Mouse (Mus musculus) MEL (cell line): ENCODE results near the gene Dbnl. TPM values are rescaled to one million over a fixed set of nuclear protein-coding genes. Genes with fewer than 3 reads are reported as not detected.

Experiments
- DNase-seq: peaks from one replicate; pipeline ENCODE4 v3.0.0; 2011; ENCODE audit warnings: low read depth, low spot score
- H3K27ac ChIP-seq: 2 replicates; pipeline ENCODE4 v1.5.1; 2012; ENCODE audit warnings: low read depth, mild to moderate bottlenecking, control low read depth, low read length, moderate library complexity; ENCODE audit not compliant: control insufficient read depth
- H3K27me3 ChIP-seq, 2 experiments: fragments of 150-350 bp in 1 of 2; sonication (generic) in 1 of 2; 2 replicates each; pipeline ENCODE4 v1.6.1; 2012; ENCODE audit warnings: low read length in 2 of 2, mild to moderate bottlenecking in 2 of 2, improper control_type of control experiment in 1 of 2, moderate library complexity in 1 of 2; ENCODE audit not compliant: insufficient read depth in 2 of 2, control insufficient read depth in 1 of 2
- H3K36me3 ChIP-seq, 2 experiments: 2 replicates each; pipeline ENCODE4 v1.6.1; 2012 to 2014; ENCODE audit warnings: low read length in 2 of 2, improper control_type of control experiment in 1 of 2, inconsistent platforms in 1 of 2, mild to moderate bottlenecking in 1 of 2; ENCODE audit not compliant: insufficient read depth in 2 of 2, control insufficient read depth in 1 of 2
- H3K4me1 ChIP-seq, 2 experiments: fragments of 150-350 bp in 1 of 2; sonication (generic) in 1 of 2; 2 replicates each; pipeline ENCODE4 v1.6.1; 2012; ENCODE audit warnings: low read length in 2 of 2, improper control_type of control experiment in 1 of 2, mild to moderate bottlenecking in 1 of 2; ENCODE audit not compliant: insufficient read depth in 2 of 2, control insufficient read depth in 1 of 2
- H3K4me3 ChIP-seq, 2 experiments: fragments of 150-350 bp in 1 of 2; sonication (generic) in 1 of 2; 2 replicates each; pipeline ENCODE4 v1.5.1; 2012; ENCODE audit warnings: low read depth in 2 of 2, low read length in 2 of 2, mild to moderate bottlenecking in 2 of 2, moderate library complexity in 2 of 2, control low read depth in 1 of 2, improper control_type of control experiment in 1 of 2; ENCODE audit not compliant: control insufficient read depth in 1 of 2, insufficient read depth in 1 of 2
- H3K79me2 ChIP-seq: 2 replicates; pipeline ENCODE4 v1.6.1; 2012; ENCODE audit warnings: mild to moderate bottlenecking, low read length, moderate library complexity; ENCODE audit not compliant: control insufficient read depth, poor library complexity, insufficient read depth
- H3K9ac ChIP-seq: 2 replicates; pipeline ENCODE4 v1.6.1; 2012; ENCODE audit warnings: low read depth, mild to moderate bottlenecking, control low read depth, low read length, moderate library complexity; ENCODE audit not compliant: control insufficient read depth, poor library complexity, severe bottlenecking
- H3K9me3 ChIP-seq: fragments of 150-350 bp; sonication (generic); replicated peaks from 2 replicates; pipeline ENCODE4 v1.6.1; 2012; ENCODE audit warnings: mild to moderate bottlenecking, low read length, improper control_type of control experiment, moderate library complexity; ENCODE audit not compliant: insufficient read depth
- CHD1 ChIP-seq: IDR thresholded peaks from 2 replicates; pipeline ENCODE4 v1.6.1; 2012; ENCODE audit warnings: low read depth, mild to moderate bottlenecking, inconsistent platforms, low read length, improper control_type of control experiment
- ELF1 ChIP-seq: IDR thresholded peaks from 2 replicates; pipeline ENCODE4 v1.6.1; 2014; ENCODE audit warnings: low read depth, mild to moderate bottlenecking, inconsistent platforms, low read length, improper control_type of control experiment, moderate library complexity
- ETS1 ChIP-seq: IDR thresholded peaks from 2 replicates; pipeline ENCODE4 v1.6.1; 2012; ENCODE audit warnings: low read depth, mild to moderate bottlenecking, inconsistent platforms, low read length, improper control_type of control experiment, moderate library complexity
- GABPA ChIP-seq: IDR thresholded peaks from 2 replicates; pipeline ENCODE4 v1.6.1; 2012; ENCODE audit warnings: low read depth, mild to moderate bottlenecking, inconsistent platforms, low read length, improper control_type of control experiment, moderate library complexity
- GATA1 ChIP-seq: IDR thresholded peaks from 2 replicates; pipeline ENCODE4 v1.6.1; 2011; ENCODE audit warnings: low read depth, low read length, improper control_type of control experiment
- HCFC1 ChIP-seq: IDR thresholded peaks from 2 replicates; pipeline ENCODE4 v1.6.1; 2012; ENCODE audit warnings: low read depth, mild to moderate bottlenecking, inconsistent platforms, low read length, improper control_type of control experiment, moderate library complexity
- KAT2A ChIP-seq: conservative IDR thresholded peaks from 2 replicates; pipeline ENCODE4 v1.6.1; 2012; ENCODE audit warnings: low read depth, low read length, improper control_type of control experiment, inconsistent platforms
- MAFK ChIP-seq: IDR thresholded peaks from 2 replicates; pipeline ENCODE4 v1.6.1; 2011; ENCODE audit warnings: low read depth, mild to moderate bottlenecking, low read length, improper control_type of control experiment, borderline replicate concordance
- MAX ChIP-seq: IDR thresholded peaks from 2 replicates; pipeline ENCODE4 v1.6.1; 2011; ENCODE audit warnings: low read length, improper control_type of control experiment
- MAZ ChIP-seq: IDR thresholded peaks from 2 replicates; pipeline ENCODE4 v1.6.1; 2012; ENCODE audit warnings: low read depth, mild to moderate bottlenecking, inconsistent platforms, low read length, improper control_type of control experiment
- MEF2A ChIP-seq: IDR thresholded peaks from 2 replicates; pipeline ENCODE4 v1.6.1; 2014; ENCODE audit warnings: low read depth, mild to moderate bottlenecking, inconsistent platforms, low read length, improper control_type of control experiment; ENCODE audit not compliant: poor library complexity, insufficient replicate concordance, severe bottlenecking; ENCODE audit errors: extremely low read depth
- MXI1 ChIP-seq: IDR thresholded peaks from 2 replicates; pipeline ENCODE4 v1.6.1; 2011; ENCODE audit warnings: mild to moderate bottlenecking, low read depth, low read length, improper control_type of control experiment
- MYB ChIP-seq: IDR thresholded peaks from 2 replicates; pipeline ENCODE4 v1.6.1; 2011; ENCODE audit warnings: mild to moderate bottlenecking, low read depth, low read length, improper control_type of control experiment
- NELFE ChIP-seq: IDR thresholded peaks from 2 replicates; pipeline ENCODE4 v1.6.1; 2011; ENCODE audit warnings: low read depth, low read length, improper control_type of control experiment
- NRF1 ChIP-seq: IDR thresholded peaks from 2 replicates; pipeline ENCODE4 v1.6.1; 2014; ENCODE audit warnings: low read depth, mild to moderate bottlenecking, inconsistent platforms, low read length, improper control_type of control experiment, moderate library complexity; ENCODE audit not compliant: poor library complexity, insufficient read depth, severe bottlenecking
- POLR2A ChIP-seq, 2 experiments: IDR thresholded peaks; 2 replicates each; pipeline ENCODE4 v1.6.1; 2011 to 2012; ENCODE audit warnings: low read length in 2 of 2, mild to moderate bottlenecking in 2 of 2, control low read depth in 1 of 2, improper control_type of control experiment in 1 of 2, low read depth in 1 of 2, moderate library complexity in 1 of 2; ENCODE audit not compliant: control insufficient read depth in 1 of 2, insufficient read depth in 1 of 2, poor library complexity in 1 of 2
- POLR2AphosphoS2 ChIP-seq: IDR thresholded peaks from 2 replicates; pipeline ENCODE4 v1.6.1; 2011; ENCODE audit warnings: low read length, improper control_type of control experiment
- SIN3A ChIP-seq: IDR thresholded peaks from 2 replicates; pipeline ENCODE4 v1.6.1; 2012; ENCODE audit warnings: low read length, improper control_type of control experiment, inconsistent platforms
- SMC3 ChIP-seq: IDR thresholded peaks from 2 replicates; pipeline ENCODE4 v1.6.1; 2011; ENCODE audit warnings: low read depth, low read length, improper control_type of control experiment
- TAL1 ChIP-seq: IDR thresholded peaks from 2 replicates; pipeline ENCODE4 v1.6.1; 2012; ENCODE audit warnings: mild to moderate bottlenecking, inconsistent platforms, low read length, moderate library complexity, mixed read lengths
- TBP ChIP-seq: IDR thresholded peaks from 2 replicates; pipeline ENCODE4 v1.8.0; 2011; ENCODE audit warnings: low read depth, low read length, improper control_type of control experiment
- TCF12 ChIP-seq: IDR thresholded peaks from 2 replicates; pipeline ENCODE4 v1.6.1; 2014; ENCODE audit warnings: low read depth, mild to moderate bottlenecking, inconsistent platforms, low read length, improper control_type of control experiment, moderate library complexity
- UBTF ChIP-seq: IDR thresholded peaks from 2 replicates; pipeline ENCODE4 v1.6.1; 2012; ENCODE audit warnings: low read depth, mild to moderate bottlenecking, inconsistent platforms, low read length, improper control_type of control experiment, moderate library complexity, borderline replicate concordance; ENCODE audit not compliant: insufficient read depth
- USF1 ChIP-seq: IDR thresholded peaks from 2 replicates; pipeline ENCODE4 v1.6.1; 2014; ENCODE audit warnings: low read depth, mild to moderate bottlenecking, inconsistent platforms, low read length, improper control_type of control experiment, moderate library complexity
- ZMIZ1 ChIP-seq: IDR thresholded peaks from 2 replicates; pipeline ENCODE4 v1.6.1; 2012; ENCODE audit warnings: low read depth, mild to moderate bottlenecking, inconsistent platforms, low read length, improper control_type of control experiment, moderate library complexity
- ZNF384 ChIP-seq: IDR thresholded peaks from 2 replicates; pipeline ENCODE4 v1.6.1; 2012; ENCODE audit warnings: low read depth, mild to moderate bottlenecking, inconsistent platforms, low read length, improper control_type of control experiment
- polyA plus RNA-seq, 2 experiments: library from polyadenylated mRNA; stranded (reverse) in 1 of 2; unstranded in 1 of 2; fragments of >175 nt in 1 of 2; fragments of >200 nt in 1 of 2; gene quantifications; 2 replicates each; pipeline versions ENCODE4 v1.2.1 to v1.2.4; 2012; ENCODE audit warnings: low replicate concordance in 2 of 2, low read depth in 1 of 2; ENCODE audit not compliant: insufficient read length in 2 of 2, insufficient read depth in 1 of 2, missing spikeins in 1 of 2
- total RNA-seq: library from RNA; depleted of rRNA; stranded (reverse); fragments of 300-350 nt; gene quantifications from 2 replicates; pipeline ENCODE4 v1.2.3, GENCODE M21; 2012

Gene Dbnl
- total and polyA plus RNA-seq, 3 experiments = 73.5 to 149 TPM; not detected in 1

- peak overlapping the region; percentile 56 for H3K27ac ChIP-seq
- peaks cover 34% of the 10 kb centered on the region for H3K79me2 ChIP-seq
- peak overlapping the region; percentile 92 to 97 for H3K4me3 ChIP-seq
- no peaks in the 10 kb centered on the region for H3K9me3 ChIP-seq
- TF ChIP-seq GABPA (no peak), ZNF384 (0 out of 2 replicates have a peak, but pooled peaks have one; percentile 7), MXI1 (no peak), SIN3A (no peak), CHD1 (0 out of 2 replicates have a peak, but pooled peaks have one; percentile 5)
- peak overlapping the region; percentile 97 for H3K9ac ChIP-seq
- peaks cover 19 to 27% of the 10 kb centered on the region in 2 experiments for H3K4me1 ChIP-seq
- H3K27me3 ChIP-seq = no peaks in the 10 kb centered on the region
- peaks cover 0 to 34% of the 10 kb centered on the region in 2 experiments; a peak in 2 of 4 replicates for H3K36me3 ChIP-seq
- DNase-seq = peak; percentile 71
Observed at GRCm38 (mm10) chr11:5740599-5740964, 47.7 kb upstream of the Dbnl start.

DNA sequence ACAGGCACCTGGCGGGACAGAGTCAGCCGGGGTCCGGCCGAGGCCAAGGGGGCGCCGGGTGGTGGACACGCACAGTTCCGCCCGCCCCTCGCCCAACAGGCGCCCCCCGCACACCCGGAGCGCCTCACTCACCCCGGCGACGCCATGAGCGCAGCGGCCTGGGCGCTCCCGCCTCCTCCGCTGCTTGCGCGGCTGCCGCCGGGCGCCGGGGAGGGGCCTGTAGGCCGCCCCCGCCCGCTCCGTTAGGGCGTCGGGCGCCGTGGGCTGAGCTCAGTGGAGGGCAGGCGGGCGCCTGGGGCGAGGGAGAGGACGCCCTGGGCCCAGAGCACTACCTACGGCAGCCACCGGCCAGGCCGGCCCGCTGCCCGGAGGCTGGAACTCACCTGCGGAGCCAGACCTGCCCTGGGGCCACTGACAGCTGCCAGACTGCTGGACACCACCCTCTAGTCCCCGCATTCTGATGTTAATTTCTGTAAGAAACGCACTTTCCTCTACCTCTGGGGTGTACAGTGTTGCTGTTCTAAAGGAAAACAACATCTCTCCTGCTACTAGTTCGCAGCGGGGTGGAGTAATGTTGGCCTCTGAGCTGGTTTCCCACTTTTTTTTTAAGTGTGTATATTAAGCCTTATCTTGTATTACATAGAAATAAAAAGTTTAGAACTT, 47.2 kb upstream of the Dbnl start:
- H3K4me1 ChIP-seq = peaks cover 19 to 27% of the 10 kb centered on the region in 2 experiments
- H3K9ac ChIP-seq = peak overlapping the region; percentile 97
- H3K9me3 ChIP-seq = no peaks in the 10 kb centered on the region
- TF ChIP-seq NELFE (peak; percentile 65), TAL1 (no peak), ZMIZ1 (peak; percentile 79; the same call in 1 of the 2 replicates), GABPA (no peak), POLR2A (IDR thresholded peaks at IDR 0.05; ENCODE audit: control insufficient read depth in 1 of 2, insufficient read depth in 1 of 2, low read depth in 1 of 2, low read length in 2 of 2, poor library complexity in 1 of 2) (peak; percentile 76 to 85), NRF1 (peak; percentile 45; the same call in 1 of the 2 replicates), CHD1 (0 out of 2 replicates have a peak, but pooled peaks have one; percentile 61), ZNF384 (peak; percentile 75), HCFC1 (peak; percentile 59), UBTF (peak; percentile 97), MEF2A (no peak), MYB (no peak), KAT2A (peak; percentile 6; the same call in 1 of the 2 replicates), ETS1 (peak; percentile 12; the same call in 1 of the 2 replicates), MXI1 (peak; percentile 64), SMC3 (0 out of 2 replicates have a peak, but pooled peaks have one; percentile 2), SIN3A (peak; percentile 70), ELF1 (0 out of 2 replicates have a peak, but pooled peaks have one; percentile 30), POLR2AphosphoS2 (peak; percentile 45; the same call in 1 of the 2 replicates), MAX (peak; percentile 43; the same call in 1 of the 2 replicates), TBP (peak; percentile 67; the same call in 1 of the 2 replicates), MAFK (no peak), GATA1 (peak; percentile 62), MAZ (peak; percentile 92; the same call in 1 of the 2 replicates), TCF12 (peak; percentile 70), USF1 (no peak)
- H3K36me3 ChIP-seq = peaks cover 0 to 34% of the 10 kb centered on the region in 2 experiments; a peak in 2 of 4 replicates
- H3K4me3 ChIP-seq = peak overlapping the region; percentile 92 to 97
- H3K79me2 ChIP-seq = peaks cover 34% of the 10 kb centered on the region
- peak; percentile 88 for DNase-seq
- H3K27me3 ChIP-seq = no peaks in the 10 kb centered on the region
- H3K27ac ChIP-seq = peak overlapping the region; percentile 89
